Mouse (Mus musculus) kidney, embryonic 14.5 days (tissue): ENCODE data around the gene Fbp1. TPM values are rescaled to one million over a fixed set of nuclear protein-coding genes. Genes with fewer than 3 reads are reported as not detected.
"Not testable (repeated sequence)": the region's sequence is repeated elsewhere in the genome, so short reads cannot be mapped to it uniquely, and the experiment has no call there.

Experiments used
- ATAC-seq: fragments of 200-750 bp; cut with Nextera tagmentation; 2 replicates; pipeline ENCODE4 v1.8.0; 2017; ENCODE audit warnings: moderate number of reproducible peaks, mild to moderate bottlenecking, moderate TSS enrichment, moderate library complexity; ENCODE audit not compliant: low FRiP score, low TSS enrichment
- H3K27ac ChIP-seq: fragments of 300-500 bp; sonication (generic); 2 replicates; pipeline ENCODE4 v1.5.1; 2014; ENCODE audit warnings: low read depth, mild to moderate bottlenecking, low read length, moderate library complexity, mixed read lengths
- H3K27me3 ChIP-seq: fragments of 300-500 bp; sonication (generic); 2 replicates; pipeline ENCODE4 v1.6.1; 2014; ENCODE audit warnings: mild to moderate bottlenecking, low read length; ENCODE audit not compliant: control insufficient read depth, insufficient read depth
- H3K36me3 ChIP-seq: fragments of 300-500 bp; sonication (generic); 2 replicates; pipeline ENCODE4 v1.6.1; 2014; ENCODE audit warnings: low read length, mixed read lengths; ENCODE audit not compliant: control insufficient read depth, insufficient read depth
- H3K4me1 ChIP-seq: fragments of 300-500 bp; sonication (generic); 2 replicates; pipeline ENCODE4 v1.6.1; 2014; ENCODE audit warnings: low read length, mixed read lengths; ENCODE audit not compliant: control insufficient read depth, insufficient read depth
- H3K4me2 ChIP-seq: fragments of 300-500 bp; sonication (generic); replicated peaks from 2 replicates; pipeline ENCODE4 v1.6.1; 2014; ENCODE audit warnings: low read depth, mild to moderate bottlenecking, low read length
- H3K4me3 ChIP-seq: fragments of 300-500 bp; sonication (generic); 2 replicates; pipeline ENCODE4 v1.5.1; 2014; ENCODE audit warnings: mild to moderate bottlenecking, low read length
- H3K9ac ChIP-seq: fragments of 300-500 bp; sonication (generic); 2 replicates; pipeline ENCODE4 v1.6.1; 2014; ENCODE audit warnings: low read depth, mild to moderate bottlenecking, low read length, moderate library complexity
- H3K9me3 ChIP-seq: fragments of 300-500 bp; sonication (generic); 2 replicates; pipeline ENCODE4 v1.6.1; 2016; ENCODE audit warnings: low read length; ENCODE audit not compliant: control insufficient read depth
- WGBS: fragments of 180-500 bp; shearing (Covaris S2); extraction: QIAGEN DNeasy Blood & Tissue Kit; methylation state at CpG from one replicate; pipeline ENCODE4 v1.1.7; 2014; 5-methylcytosine and 5-hydroxymethylcytosine counted together
- polyA plus RNA-seq: library from polyadenylated mRNA; unstranded; fragments of >200 nt; fragmentation: Nextera tagmentation; extraction: Ambion mirVana; gene quantifications from 2 replicates; pipeline ENCODE4 v1.2.1, GENCODE M21; 2014

Fbp1 gene
- polyA plus RNA-seq, 1 experiment from 2014 or later: 3.9 TPM

GRCm38 (mm10) chr13:62859251-62859650 lies 28.8 kb downstream of the Fbp1 start:
- H3K4me2 ChIP-seq, ATAC-seq, H3K9me3 ChIP-seq, H3K4me3 ChIP-seq, H3K4me1 ChIP-seq, H3K36me3 ChIP-seq, H3K9ac ChIP-seq, H3K27ac ChIP-seq, H3K27me3 ChIP-seq: not testable (repeated sequence)
- WGBS: 85% methylated on average over 10 of the region's 10 CpGs

- 62% methylated on average over 21 of the region's 21 CpGs for WGBS
- H3K27ac ChIP-seq: no peak within 1 kb of the TSS
- no peak for ATAC-seq
Measured at GRCm38 (mm10) chr13:62857941-62858915, 29.9 kb downstream of the Fbp1 start, which contains the start of gene Fbp2. Gene Fbp2 (minus strand): TSS chr13:62858422.

GRCm38 (mm10) chr13:62856850-62857249 lies 31.2 kb downstream of the Fbp1 start:
- 81% methylated on average over 14 of the region's 14 CpGs for WGBS
- Histone ChIP-seq H3K4me1 (no peaks in the 10 kb centered on the region), H3K4me2 (no peak overlapping the region), H3K27me3 (no peaks in the 10 kb centered on the region), H3K9ac (no peak overlapping the region), H3K27ac (no peak overlapping the region), H3K36me3 (no peaks in the 10 kb centered on the region), H3K4me3 (no peak overlapping the region), H3K9me3 (no peaks in the 10 kb centered on the region)
- no peak for ATAC-seq

More at GRCm38 (mm10) chr13:62857941-62858915, 29.9 kb downstream of the Fbp1 start, which contains the start of gene Fbp2:
- Histone ChIP-seq H3K36me3 (no peaks in the 10 kb centered on the region), H3K4me1 (no peaks in the 10 kb centered on the region), H3K9me3 (no peaks in the 10 kb centered on the region), H3K4me2 (no peak within 1 kb of the TSS), H3K4me3 (no peak within 1 kb of the TSS), H3K27me3 (no peaks in the 10 kb centered on the region), H3K9ac (no peak within 1 kb of the TSS)

- H3K9me3 ChIP-seq: no peaks in the 10 kb centered on the region
- peak overlapping the region; percentile 23; the same call in 1 of the 2 replicates for H3K9ac ChIP-seq
- WGBS: 2% methylated on average over 5 of the region's 5 CpGs
- no peak overlapping the region for H3K27ac ChIP-seq
- H3K36me3 ChIP-seq: no peaks in the 10 kb centered on the region
- peak; percentile 93 for ATAC-seq
- H3K4me1 ChIP-seq: no peaks in the 10 kb centered on the region
- H3K4me3 ChIP-seq: peak overlapping the region; percentile 36
- peak overlapping the region; percentile 53 for H3K4me2 ChIP-seq
- no peaks in the 10 kb centered on the region for H3K27me3 ChIP-seq
Measured at GRCm38 (mm10) chr13:62856305-62856675, 31.8 kb downstream of the Fbp1 start.

GRCm38 (mm10) chr13:62855396-62856304 lies 32.4 kb downstream of the Fbp1 start:
- ATAC-seq: peak; percentile 32; the same call in 1 of the 2 replicates
- no peaks in the 10 kb centered on the region for H3K27me3 ChIP-seq
- H3K27ac ChIP-seq: no peak overlapping the region
- no peaks in the 10 kb centered on the region for H3K4me1 ChIP-seq
- H3K36me3 ChIP-seq: no peaks in the 10 kb centered on the region
- peak overlapping the region; percentile 53 for H3K4me2 ChIP-seq
- H3K9ac ChIP-seq: peak overlapping the region; percentile 23; the same call in 1 of the 2 replicates
- H3K9me3 ChIP-seq: no peaks in the 10 kb centered on the region
- peak overlapping the region; percentile 36 for H3K4me3 ChIP-seq
- WGBS: 29% methylated on average over 25 of the region's 25 CpGs

GRCm38 (mm10) chr13:62854666-62855065 lies 33.4 kb downstream of the Fbp1 start:
- no peaks in the 10 kb centered on the region for H3K4me1 ChIP-seq
- H3K36me3 ChIP-seq: no peaks in the 10 kb centered on the region
- H3K9me3 ChIP-seq: no peaks in the 10 kb centered on the region
- H3K27me3 ChIP-seq: no peaks in the 10 kb centered on the region
- H3K27ac ChIP-seq: no peak overlapping the region
- 8% methylated on average over 15 of the region's 15 CpGs for WGBS
- no peak overlapping the region for H3K4me3 ChIP-seq
- no peak overlapping the region for H3K4me2 ChIP-seq
- H3K9ac ChIP-seq: no peak overlapping the region
- no peak for ATAC-seq

GRCm38 (mm10) chr13:62833341-62833740 lies 54.7 kb downstream of the Fbp1 start:
- WGBS: 51% methylated on average over 4 of the region's 4 CpGs
- no peaks in the 10 kb centered on the region for H3K4me1 ChIP-seq
- H3K27me3 ChIP-seq: no peaks in the 10 kb centered on the region
- H3K9ac ChIP-seq: no peak overlapping the region
- no peaks in the 10 kb centered on the region for H3K36me3 ChIP-seq
- ATAC-seq: no peak
- H3K4me3 ChIP-seq: no peak overlapping the region
- H3K4me2 ChIP-seq: no peak overlapping the region
- no peaks in the 10 kb centered on the region for H3K9me3 ChIP-seq
- H3K27ac ChIP-seq: no peak overlapping the region

GRCm38 (mm10) chr13:62832239-62832638 lies 55.8 kb downstream of the Fbp1 start:
- WGBS: 78% methylated on average over 2 of the region's 2 CpGs
- H3K4me3 ChIP-seq: no peak overlapping the region
- H3K4me1 ChIP-seq: no peaks in the 10 kb centered on the region
- no peak for ATAC-seq
- no peak overlapping the region for H3K4me2 ChIP-seq
- H3K27me3 ChIP-seq: no peaks in the 10 kb centered on the region
- H3K36me3 ChIP-seq: no peaks in the 10 kb centered on the region
- H3K27ac ChIP-seq: no peak overlapping the region
- no peaks in the 10 kb centered on the region for H3K9me3 ChIP-seq
- H3K9ac ChIP-seq: no peak overlapping the region
